Mouse (Mus musculus): Measurements from ENCODE around the gene Mfng.

DNA sequence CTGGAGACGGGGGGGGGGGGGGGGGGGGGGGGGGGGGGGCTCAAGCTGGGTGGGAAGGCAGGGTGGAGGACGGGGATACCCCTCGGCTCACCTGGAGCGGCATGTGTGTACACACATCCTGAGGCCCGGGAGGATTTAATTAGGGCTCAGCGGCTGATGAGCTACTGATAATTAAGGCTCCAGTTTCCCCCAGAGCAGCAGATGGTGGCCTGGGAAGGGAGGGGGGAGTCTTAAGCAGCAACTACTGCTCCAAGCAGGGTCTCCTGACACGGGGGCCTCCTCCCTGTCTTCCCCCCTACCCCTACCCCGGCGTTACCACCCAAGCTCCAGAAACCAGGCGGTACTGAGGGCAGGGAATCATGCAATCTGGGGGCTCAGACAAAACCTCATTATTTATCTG is 10.1 kb downstream of the Mfng start:
- TF ChIP-seq POLR2A (IDR thresholded peaks at IDR 0.05; ENCODE audit: low read depth, low read length) (no peak), CTCF (conservative IDR thresholded peaks at IDR 0.05 in 1 of 2, IDR thresholded peaks at IDR 0.05 in 1 of 2; ENCODE audit: low read depth in 2 of 2, low read length in 2 of 2) (no peak), MAX (IDR thresholded peaks at IDR 0.05; ENCODE audit: low read length) (no peak), HCFC1 (IDR thresholded peaks at IDR 0.05; ENCODE audit: low read depth, low read length) (no peak), ZC3H11A (IDR thresholded peaks at IDR 0.05; ENCODE audit: low read depth, low read length) (no peak), TCF12 (IDR thresholded peaks at IDR 0.05; ENCODE audit: low read depth, low read length) (no peak), MAFK (IDR thresholded peaks at IDR 0.05; ENCODE audit: insufficient replicate concordance, low read length) (no peak), UBTF (IDR thresholded peaks at IDR 0.05; ENCODE audit: low read depth, low read length) (no peak), BHLHE40 (IDR thresholded peaks at IDR 0.05; ENCODE audit: low read depth, low read length) (no peak), USF1 (IDR thresholded peaks at IDR 0.05; ENCODE audit: low read depth, low read length) (no peak), GABPA (IDR thresholded peaks at IDR 0.05; ENCODE audit: insufficient replicate concordance, low read depth, low read length) (no peak)

Data from CH12.LX (cell line).